Mouse (Mus musculus) colon, adult 2 months (tissue): ENCODE data around the gene Gm21454. TPM values are rescaled to one million over a fixed set of nuclear protein-coding genes. Genes with fewer than 3 reads are reported as not detected.

ENCODE experiments used
- polyA plus RNA-seq: library from polyadenylated mRNA; depleted of rRNA; stranded (reverse); fragments of >200 nt; gene quantifications from 2 replicates; pipeline ENCODE4 v1.2.3, GENCODE M21; 2012; rRNA removed

Gm21454 gene
- not detected in 2 replicates for polyA plus RNA-seq

DNA sequence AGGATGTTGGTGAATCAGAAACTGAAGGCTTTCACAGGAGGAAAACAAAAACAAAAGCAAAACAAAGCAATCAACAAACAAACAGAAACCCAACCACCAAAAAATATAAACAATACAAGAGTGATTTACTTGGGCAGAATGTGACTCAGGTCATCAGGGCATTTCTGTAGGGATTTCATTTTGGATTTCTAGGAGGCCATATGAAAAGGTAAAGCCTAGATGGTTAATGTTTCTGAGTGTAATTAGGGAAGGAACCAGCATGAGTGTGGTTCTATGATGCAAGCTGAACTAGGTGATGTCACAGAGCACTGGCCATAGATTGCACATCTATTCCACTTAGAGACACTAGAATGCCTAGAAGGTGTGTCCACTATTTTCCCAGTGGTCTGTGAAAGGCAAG, at the start of gene Gm21454, which contains the start of gene Gm21440:
Gene Gm21454, plus strand, starts transcription at position 352 of the 400 bp plus-strand sequence.
Gene Gm21440, plus strand, starts transcription at position 301 of the 400 bp plus-strand sequence.

DNA sequence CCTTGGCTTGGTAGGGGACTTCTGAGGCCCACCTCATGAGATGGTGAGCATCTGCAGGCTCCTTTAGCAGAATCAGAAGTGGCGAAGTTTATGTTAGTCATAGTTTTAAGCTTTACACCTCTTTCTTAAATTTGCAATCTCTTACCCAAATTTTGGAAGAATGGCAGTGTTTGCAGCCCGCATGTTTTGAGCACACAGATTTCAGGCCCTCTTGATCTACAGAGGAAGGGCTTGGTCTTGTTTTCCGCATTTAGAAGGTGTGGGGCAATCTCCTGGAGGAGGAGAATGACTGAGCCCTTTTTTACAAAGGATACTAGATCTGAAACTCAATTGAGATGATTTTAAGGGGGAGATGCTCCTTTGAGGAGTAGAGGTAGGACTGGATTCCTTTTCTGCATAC, 28.4 kb upstream of the Gm21454 start, which contains the start of gene Gm21828:
Gene Gm21828, minus strand, starts transcription at position 101 of the 400 bp plus-strand sequence.

DNA sequence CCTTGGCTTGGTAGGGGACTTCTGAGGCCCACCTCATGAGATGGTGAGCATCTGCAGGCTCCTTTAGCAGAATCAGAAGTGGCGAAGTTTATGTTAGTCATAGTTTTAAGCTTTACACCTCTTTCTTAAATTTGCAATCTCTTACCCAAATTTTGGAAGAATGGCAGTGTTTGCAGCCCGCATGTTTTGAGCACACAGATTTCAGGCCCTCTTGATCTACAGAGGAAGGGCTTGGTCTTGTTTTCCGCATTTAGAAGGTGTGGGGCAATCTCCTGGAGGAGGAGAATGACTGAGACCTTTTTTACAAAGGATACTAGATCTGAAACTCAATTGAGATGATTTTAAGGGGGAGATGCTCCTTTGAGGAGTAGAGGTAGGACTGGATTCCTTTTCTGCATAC, 96.7 kb downstream of the Gm21454 start, which contains the start of gene Gm21725:
Gene Gm21725, minus strand, starts transcription at position 101 of the 400 bp plus-strand sequence.

Other genes with a start within 250 kb of the Gm21454 start
- not detected in 2 replicates for gene Gm20807, start 209.6 kb upstream of the Gm21454 start, polyA plus RNA-seq
- not detected in 2 replicates for gene Gm21891, start 119.0 kb upstream of the Gm21454 start, polyA plus RNA-seq
- not detected in 2 replicates for gene Gm21425, start 90.5 kb upstream of the Gm21454 start, polyA plus RNA-seq
- gene Gm21828, start 28.5 kb upstream of the Gm21454 start, polyA plus RNA-seq = not detected in 2 replicates
- gene Gm21440, start 51 bp upstream of the Gm21454 start, polyA plus RNA-seq = not detected in 2 replicates
- gene Gm21725, start 96.6 kb downstream of the Gm21454 start, polyA plus RNA-seq = not detected in 2 replicates
- not detected in 2 replicates for gene Gm21866, start 213.1 kb downstream of the Gm21454 start, polyA plus RNA-seq
- not detected in 2 replicates for gene Gm20773, start 241.6 kb downstream of the Gm21454 start, polyA plus RNA-seq